Mouse (Mus musculus): ENCODE measurements at regions not wholly inside any gene's neighbourhood (a gene's known extent, or its start where the extent isn't known, plus 50 kb on each side); places are given as distances from the start of the nearest gene placed in this dataset.
A peak's percentile ranks its signal among the peaks of the same experiment; 100 is the strongest.
"Not testable (repeated sequence)": the region's sequence is repeated elsewhere in the genome, so short reads cannot be mapped to it uniquely, and the experiment has no call there.

DNA sequence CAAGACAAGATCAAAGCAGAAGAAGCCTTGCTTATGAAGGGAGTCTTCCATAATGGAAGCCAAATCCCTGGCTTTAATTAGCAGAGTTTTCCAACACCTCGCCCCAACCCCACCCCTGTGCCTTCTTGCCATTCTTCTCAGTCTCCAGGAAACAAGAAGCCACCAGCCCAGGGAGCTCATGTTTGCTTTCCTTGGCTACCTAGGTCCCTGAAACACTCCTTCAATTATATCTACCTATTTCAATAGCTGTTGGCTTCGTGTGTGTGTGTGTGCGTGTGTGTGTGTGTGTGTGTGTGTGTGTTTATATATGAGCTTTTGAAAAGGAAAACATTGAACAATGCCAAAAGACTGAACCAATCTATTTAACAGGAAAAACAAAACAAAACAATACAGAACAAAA lies 82.5 kb upstream of the Nt5e start:
- peaks cover 2% of the 10 kb centered on the region; the same call in 1 of the 2 replicates for H3K4me1 ChIP-seq (ENCODE audit: control insufficient read depth, insufficient read depth, low read length)
- no peak for TF ChIP-seq POLR2A (IDR thresholded peaks at IDR 0.05; ENCODE audit: control insufficient read depth, low read depth, low read length)
- TF ChIP-seq CTCF (IDR thresholded peaks at IDR 0.05; ENCODE audit: control insufficient read depth, insufficient read depth, insufficient replicate concordance, low read depth, low read length), result no peak
- H3K36me3 ChIP-seq (ENCODE audit: control insufficient read depth, insufficient read depth, low read length), result no peaks in the 10 kb centered on the region
- H3K27ac ChIP-seq (ENCODE audit: control insufficient read depth, insufficient read depth, low read depth, low read length), result no peak overlapping the region
- H3K27me3 ChIP-seq (ENCODE audit: control insufficient read depth, insufficient read depth, low read length), result no peaks in the 10 kb centered on the region
- no peak overlapping the region for H3K4me3 ChIP-seq (ENCODE audit: control insufficient read depth, low read depth, low read length)

- no peak overlapping the region for H3K27ac ChIP-seq (ENCODE audit: control insufficient read depth, insufficient read depth, low read depth, low read length)
- no peaks in the 10 kb centered on the region for H3K27me3 ChIP-seq (ENCODE audit: control insufficient read depth, insufficient read depth, low read length)
- TF ChIP-seq CTCF (IDR thresholded peaks at IDR 0.05; ENCODE audit: control insufficient read depth, insufficient read depth, insufficient replicate concordance, low read depth, low read length), result no peak
- no peak for TF ChIP-seq POLR2A (IDR thresholded peaks at IDR 0.05; ENCODE audit: control insufficient read depth, low read depth, low read length)
- H3K36me3 ChIP-seq (ENCODE audit: control insufficient read depth, insufficient read depth, low read length), result no peaks in the 10 kb centered on the region
- no peaks in the 10 kb centered on the region for H3K4me1 ChIP-seq (ENCODE audit: control insufficient read depth, insufficient read depth, low read length)
- H3K4me3 ChIP-seq (ENCODE audit: control insufficient read depth, low read depth, low read length), result no peak overlapping the region
These were observed 71.0 kb upstream of the Nt5e start for GRCm38 (mm10) chr9:88255948-88256347.

DNA sequence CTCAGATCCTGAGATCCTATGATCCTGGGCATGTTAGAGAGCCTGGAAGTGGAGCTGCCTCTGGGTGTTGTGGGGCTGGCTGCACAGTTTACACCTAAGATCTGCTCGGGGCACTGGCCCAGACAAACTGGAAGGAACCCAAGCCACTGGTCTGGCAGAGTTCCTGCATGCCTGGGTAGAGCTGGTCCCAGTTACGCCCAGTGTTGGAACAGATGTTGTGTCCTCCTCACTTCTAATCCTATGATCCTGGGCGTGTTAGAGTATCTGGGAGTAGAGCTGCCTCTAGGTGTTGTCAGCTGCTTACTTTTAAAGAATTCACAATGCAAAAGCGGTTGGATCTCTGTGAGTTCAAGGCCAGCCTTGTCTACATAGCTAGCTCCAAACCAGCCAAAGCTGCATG lies 67.4 kb upstream of the Nt5e start:
- Histone ChIP-seq H3K4me3 (ENCODE audit: control insufficient read depth, low read depth, low read length) (no peak overlapping the region), H3K36me3 (ENCODE audit: control insufficient read depth, insufficient read depth, low read length) (no peaks in the 10 kb centered on the region), H3K4me1 (ENCODE audit: control insufficient read depth, insufficient read depth, low read length) (no peaks in the 10 kb centered on the region), H3K27ac (ENCODE audit: control insufficient read depth, insufficient read depth, low read depth, low read length) (no peak overlapping the region), H3K27me3 (ENCODE audit: control insufficient read depth, insufficient read depth, low read length) (no peaks in the 10 kb centered on the region)
- no peak for TF ChIP-seq CTCF (IDR thresholded peaks at IDR 0.05; ENCODE audit: control insufficient read depth, insufficient read depth, insufficient replicate concordance, low read depth, low read length)
- no peak for TF ChIP-seq POLR2A (IDR thresholded peaks at IDR 0.05; ENCODE audit: control insufficient read depth, low read depth, low read length)

DNA sequence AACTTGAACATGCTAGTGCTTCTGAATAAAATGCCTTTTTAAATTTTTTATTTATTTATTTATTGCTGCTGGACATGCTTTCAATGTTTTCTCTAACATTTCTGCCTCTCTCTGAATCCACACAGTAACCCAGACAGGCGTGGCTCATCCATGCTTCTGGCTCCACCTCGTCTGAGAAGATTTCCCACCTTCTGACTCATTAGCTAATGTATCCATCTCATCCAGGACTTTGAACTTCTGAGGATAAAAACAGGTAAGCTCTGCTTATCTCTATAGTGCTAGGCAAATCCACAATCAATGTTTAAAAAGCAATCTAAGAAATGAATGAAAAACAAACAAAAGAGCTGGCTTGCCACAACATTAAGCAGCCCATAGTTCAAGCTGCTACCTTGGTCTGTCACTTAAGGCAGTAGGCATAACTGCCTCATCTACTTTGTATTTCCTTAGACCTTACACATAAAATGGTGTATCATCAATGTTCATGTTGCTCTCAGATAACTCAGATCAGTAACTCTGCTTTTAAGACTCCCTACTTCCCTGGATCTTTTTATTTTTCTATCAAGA lies 66.8 kb upstream of the Nt5e start:
- H3K4me3 ChIP-seq (ENCODE audit: control insufficient read depth, low read depth, low read length), result no peak overlapping the region
- no peaks in the 10 kb centered on the region for H3K36me3 ChIP-seq (ENCODE audit: control insufficient read depth, insufficient read depth, low read length)
- H3K27me3 ChIP-seq (ENCODE audit: control insufficient read depth, insufficient read depth, low read length), result no peaks in the 10 kb centered on the region
- TF ChIP-seq POLR2A (IDR thresholded peaks at IDR 0.05; ENCODE audit: control insufficient read depth, low read depth, low read length) (no peak), CTCF (IDR thresholded peaks at IDR 0.05; ENCODE audit: control insufficient read depth, insufficient read depth, insufficient replicate concordance, low read depth, low read length) (no peak)
- H3K4me1 ChIP-seq (ENCODE audit: control insufficient read depth, insufficient read depth, low read length), result no peaks in the 10 kb centered on the region
- no peak overlapping the region for H3K27ac ChIP-seq (ENCODE audit: control insufficient read depth, insufficient read depth, low read depth, low read length)

DNA sequence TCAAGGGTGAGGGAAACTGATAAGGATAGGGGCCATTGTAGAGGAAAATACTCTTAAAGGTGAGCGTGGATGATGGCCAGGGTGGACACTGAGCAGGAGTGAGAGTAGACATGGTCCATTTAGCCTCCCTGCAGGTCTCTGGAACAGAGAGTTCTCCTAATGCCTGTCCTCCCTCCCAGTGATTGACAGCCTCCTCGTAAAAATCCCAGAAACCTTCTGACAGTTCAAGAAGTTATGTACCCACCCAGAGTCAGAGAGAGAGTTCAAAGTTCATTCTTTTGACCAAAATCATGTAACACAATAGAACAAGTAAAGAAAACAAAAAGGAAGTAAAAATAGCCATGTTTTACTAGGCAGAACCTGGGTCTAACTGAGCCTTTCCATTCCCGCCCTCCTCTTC lies 64.5 kb upstream of the Nt5e start:
- TF ChIP-seq POLR2A (IDR thresholded peaks at IDR 0.05; ENCODE audit: control insufficient read depth, low read depth, low read length), result no peak
- no peak for TF ChIP-seq CTCF (IDR thresholded peaks at IDR 0.05; ENCODE audit: control insufficient read depth, insufficient read depth, insufficient replicate concordance, low read depth, low read length)
- H3K4me1 ChIP-seq (ENCODE audit: control insufficient read depth, insufficient read depth, low read length), result no peaks in the 10 kb centered on the region
- no peaks in the 10 kb centered on the region for H3K27me3 ChIP-seq (ENCODE audit: control insufficient read depth, insufficient read depth, low read length)
- no peak overlapping the region for H3K27ac ChIP-seq (ENCODE audit: control insufficient read depth, insufficient read depth, low read depth, low read length)
- H3K36me3 ChIP-seq (ENCODE audit: control insufficient read depth, insufficient read depth, low read length), result no peaks in the 10 kb centered on the region
- no peak overlapping the region for H3K4me3 ChIP-seq (ENCODE audit: control insufficient read depth, low read depth, low read length)

GRCm38 (mm10) chr9:88266346-88266745 lies 60.7 kb upstream of the Nt5e start:
- H3K27ac ChIP-seq (ENCODE audit: control insufficient read depth, insufficient read depth, low read depth, low read length); H3K36me3 ChIP-seq (ENCODE audit: control insufficient read depth, insufficient read depth, low read length); H3K4me1 ChIP-seq (ENCODE audit: control insufficient read depth, insufficient read depth, low read length); H3K27me3 ChIP-seq (ENCODE audit: control insufficient read depth, insufficient read depth, low read length); H3K4me3 ChIP-seq (ENCODE audit: control insufficient read depth, low read depth, low read length): not testable (repeated sequence)

GRCm38 (mm10) chr9:88268811-88269210 lies 58.2 kb upstream of the Nt5e start:
- Histone ChIP-seq H3K27ac (ENCODE audit: control insufficient read depth, insufficient read depth, low read depth, low read length) (0 out of 2 replicates have a peak overlapping the region, but pooled peaks have one; percentile 21), H3K27me3 (ENCODE audit: control insufficient read depth, insufficient read depth, low read length) (no peaks in the 10 kb centered on the region), H3K4me1 (ENCODE audit: control insufficient read depth, insufficient read depth, low read length) (no peaks in the 10 kb centered on the region), H3K36me3 (ENCODE audit: control insufficient read depth, insufficient read depth, low read length) (no peaks in the 10 kb centered on the region), H3K4me3 (ENCODE audit: control insufficient read depth, low read depth, low read length) (no peak overlapping the region)
- TF ChIP-seq POLR2A (IDR thresholded peaks at IDR 0.05; ENCODE audit: control insufficient read depth, low read depth, low read length) (no peak), CTCF (IDR thresholded peaks at IDR 0.05; ENCODE audit: control insufficient read depth, insufficient read depth, insufficient replicate concordance, low read depth, low read length) (no peak)

GRCm38 (mm10) chr9:88269216-88269615 lies 57.8 kb upstream of the Nt5e start:
- H3K36me3 ChIP-seq (ENCODE audit: control insufficient read depth, insufficient read depth, low read length), result no peaks in the 10 kb centered on the region
- no peak overlapping the region for H3K27ac ChIP-seq (ENCODE audit: control insufficient read depth, insufficient read depth, low read depth, low read length)
- H3K4me3 ChIP-seq (ENCODE audit: control insufficient read depth, low read depth, low read length), result no peak overlapping the region
- H3K27me3 ChIP-seq (ENCODE audit: control insufficient read depth, insufficient read depth, low read length), result no peaks in the 10 kb centered on the region
- no peaks in the 10 kb centered on the region for H3K4me1 ChIP-seq (ENCODE audit: control insufficient read depth, insufficient read depth, low read length)
- TF ChIP-seq POLR2A (IDR thresholded peaks at IDR 0.05; ENCODE audit: control insufficient read depth, low read depth, low read length) (no peak), CTCF (IDR thresholded peaks at IDR 0.05; ENCODE audit: control insufficient read depth, insufficient read depth, insufficient replicate concordance, low read depth, low read length) (no peak)
